Mouse (Mus musculus) frontal cortex, postnatal 14 days (tissue): Measurements from ENCODE around the gene Nmnat3.

Experiments
- DNase-seq, 2 experiments: peaks; one replicate each; pipeline ENCODE4 v3.0.0; 2022; ENCODE audit warnings: low spot score in 2 of 2

The Nmnat3 gene

GRCm38 (mm10) chr9:98420666-98421065 lies 133.4 kb downstream of the Nmnat3 start:
- no peak for DNase-seq

- no peak for DNase-seq
Measured at GRCm38 (mm10) chr9:98421903-98422302, 134.7 kb downstream of the Nmnat3 start.

DNA sequence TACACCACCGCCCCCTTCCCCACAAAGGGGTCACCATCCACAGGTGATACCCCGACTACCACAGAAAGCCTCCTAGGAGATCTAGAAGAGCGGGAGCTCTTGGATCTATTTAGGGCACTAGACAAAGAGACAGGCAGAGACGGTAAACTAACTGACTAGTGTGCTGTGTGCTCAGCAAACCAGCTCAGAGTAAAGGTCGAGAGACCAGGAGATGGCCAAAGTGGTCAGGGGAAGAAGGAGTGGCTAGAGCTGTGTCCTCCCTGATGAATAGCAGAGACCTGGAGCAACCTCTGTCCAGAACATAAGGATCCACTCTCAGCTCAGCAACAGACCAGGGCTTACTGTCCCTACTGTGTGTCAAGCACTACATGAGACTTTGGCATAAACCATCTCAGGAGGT lies 135.4 kb downstream of the Nmnat3 start, which contains the start of gene Rbp1:
Rbp1 (plus strand) TSS at position 306 of the 400 bp plus-strand sequence.
- DNase-seq: no peak

DNA sequence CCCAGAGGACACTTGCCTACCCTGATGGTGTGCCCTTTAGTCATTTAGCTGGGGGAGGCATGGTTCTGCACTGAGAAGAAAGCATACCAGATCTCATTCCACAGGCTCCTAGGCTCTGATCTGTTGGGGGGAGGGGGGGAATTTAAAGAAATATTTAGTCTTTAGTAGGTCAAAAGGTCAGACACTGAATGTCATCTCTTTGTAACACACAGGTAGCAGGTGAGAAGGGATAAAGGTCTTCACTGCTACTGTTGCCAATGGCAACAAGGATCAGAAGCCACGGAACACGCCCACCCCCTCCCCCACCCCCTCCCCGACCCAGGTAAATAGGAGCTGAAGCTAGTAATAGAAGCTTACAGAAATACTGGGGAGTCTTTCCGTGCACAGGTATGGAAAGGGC lies 136.5 kb downstream of the Nmnat3 start:
- no peak for DNase-seq

GRCm38 (mm10) chr9:98424291-98424690 lies 137.1 kb downstream of the Nmnat3 start:
- no peak for DNase-seq

GRCm38 (mm10) chr9:98424725-98425210 lies 137.5 kb downstream of the Nmnat3 start:
- no peak for DNase-seq

- DNase-seq: no peak
Measured at GRCm38 (mm10) chr9:98425351-98425880, 138.2 kb downstream of the Nmnat3 start.

- no peak for DNase-seq
Measured at GRCm38 (mm10) chr9:98427906-98428517, 140.8 kb downstream of the Nmnat3 start.

DNA sequence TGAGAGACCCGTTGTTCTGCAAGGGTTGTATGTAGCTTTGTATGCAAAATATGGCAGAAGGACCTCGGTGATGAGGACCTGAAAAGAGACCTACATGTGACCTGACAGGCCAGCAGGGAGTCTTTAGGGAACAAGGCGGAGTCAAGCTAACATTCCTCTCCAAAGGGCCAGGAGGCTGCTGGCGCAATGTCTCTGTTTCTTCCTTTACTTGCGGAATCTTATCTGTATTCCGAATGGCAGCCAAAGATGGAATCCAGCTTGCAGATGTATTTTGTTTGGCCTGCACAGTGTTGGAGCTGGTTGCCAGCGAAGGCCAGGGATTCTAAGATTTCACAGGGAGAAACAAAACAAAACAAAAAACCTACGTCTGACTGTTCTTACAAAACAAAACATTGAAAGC lies 141.5 kb downstream of the Nmnat3 start:
- DNase-seq: no peak

- DNase-seq: no peak
Measured at GRCm38 (mm10) chr9:98429806-98430205, 142.6 kb downstream of the Nmnat3 start.

- DNase-seq: no peak
Measured at GRCm38 (mm10) chr9:98430528-98430927, 143.3 kb downstream of the Nmnat3 start.

GRCm38 (mm10) chr9:98433021-98433420 lies 145.8 kb downstream of the Nmnat3 start:
- DNase-seq: no peak

DNA sequence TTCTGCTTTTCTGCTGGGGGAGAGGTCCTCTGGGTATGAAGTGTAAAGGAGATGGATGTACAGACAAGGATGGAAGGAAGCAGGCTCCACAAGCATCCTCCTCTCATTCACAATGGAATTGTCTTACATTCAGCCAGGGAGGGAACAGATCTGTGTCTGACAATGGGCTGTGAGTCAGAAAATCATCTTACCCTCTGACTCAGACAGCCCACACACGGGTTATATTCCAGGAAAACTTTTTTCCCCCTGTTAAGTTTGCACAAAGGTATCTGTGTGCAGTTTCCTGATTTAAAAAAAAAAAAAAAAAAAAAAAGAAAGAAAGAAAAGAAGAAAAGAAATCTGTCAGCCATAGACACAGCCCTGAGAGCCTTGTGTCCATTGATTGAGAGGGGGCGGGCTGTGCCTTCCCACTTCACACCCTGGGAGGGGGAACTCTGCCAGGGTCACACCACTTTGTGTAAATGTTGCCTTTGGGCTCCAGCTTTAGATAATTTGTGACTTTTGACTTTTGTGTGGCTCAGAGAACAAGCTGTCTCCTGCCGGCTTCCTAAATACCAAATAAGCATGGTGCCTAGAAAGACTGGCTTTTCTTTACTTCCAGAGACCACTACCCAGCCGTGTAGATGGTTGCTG lies 146.8 kb downstream of the Nmnat3 start:
- DNase-seq: no peak

DNA sequence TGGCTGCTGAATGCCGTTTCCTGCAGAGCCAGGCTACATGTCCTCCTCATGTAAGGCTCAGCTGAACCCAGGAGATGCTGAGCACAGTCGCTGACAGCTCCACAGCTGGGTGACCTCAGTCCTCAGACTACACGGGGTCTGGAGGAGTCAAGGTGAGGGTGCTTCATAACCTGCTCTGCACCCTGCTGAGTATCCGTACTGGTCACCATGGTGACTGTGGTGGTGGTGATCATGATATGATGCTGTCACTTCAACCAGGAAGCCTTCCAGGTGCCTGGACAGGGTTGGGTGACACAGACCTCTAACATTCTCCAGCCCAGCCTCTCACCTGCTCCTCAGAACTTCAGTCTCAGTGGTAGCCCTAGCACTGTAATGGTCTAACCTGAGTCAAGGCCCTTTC lies 150.6 kb downstream of the Nmnat3 start:
- no peak for DNase-seq

GRCm38 (mm10) chr9:98439091-98439490 lies 151.9 kb downstream of the Nmnat3 start:
- DNase-seq: no peak

DNA sequence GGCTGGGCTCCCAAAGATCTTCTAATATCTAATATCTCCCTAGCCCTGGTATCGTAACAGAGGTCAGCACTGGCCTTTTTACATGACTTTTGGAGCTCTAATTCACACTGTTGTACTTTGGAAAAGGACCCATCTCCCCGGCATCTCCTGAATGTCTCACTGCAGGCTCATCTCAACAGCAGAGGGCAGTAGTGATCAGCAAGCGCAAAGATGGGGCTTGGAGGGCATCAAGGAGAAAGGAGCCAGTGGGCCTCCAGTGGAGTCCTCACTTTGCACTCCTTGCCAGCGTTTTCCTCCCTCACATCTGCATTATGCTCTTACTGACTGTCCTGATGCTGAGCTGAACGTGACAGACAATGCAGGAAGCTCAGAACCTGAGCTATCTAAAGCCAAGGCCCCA lies 155.4 kb downstream of the Nmnat3 start:
- peak in 1 of 2 experiments; percentile 19 for DNase-seq

DNA sequence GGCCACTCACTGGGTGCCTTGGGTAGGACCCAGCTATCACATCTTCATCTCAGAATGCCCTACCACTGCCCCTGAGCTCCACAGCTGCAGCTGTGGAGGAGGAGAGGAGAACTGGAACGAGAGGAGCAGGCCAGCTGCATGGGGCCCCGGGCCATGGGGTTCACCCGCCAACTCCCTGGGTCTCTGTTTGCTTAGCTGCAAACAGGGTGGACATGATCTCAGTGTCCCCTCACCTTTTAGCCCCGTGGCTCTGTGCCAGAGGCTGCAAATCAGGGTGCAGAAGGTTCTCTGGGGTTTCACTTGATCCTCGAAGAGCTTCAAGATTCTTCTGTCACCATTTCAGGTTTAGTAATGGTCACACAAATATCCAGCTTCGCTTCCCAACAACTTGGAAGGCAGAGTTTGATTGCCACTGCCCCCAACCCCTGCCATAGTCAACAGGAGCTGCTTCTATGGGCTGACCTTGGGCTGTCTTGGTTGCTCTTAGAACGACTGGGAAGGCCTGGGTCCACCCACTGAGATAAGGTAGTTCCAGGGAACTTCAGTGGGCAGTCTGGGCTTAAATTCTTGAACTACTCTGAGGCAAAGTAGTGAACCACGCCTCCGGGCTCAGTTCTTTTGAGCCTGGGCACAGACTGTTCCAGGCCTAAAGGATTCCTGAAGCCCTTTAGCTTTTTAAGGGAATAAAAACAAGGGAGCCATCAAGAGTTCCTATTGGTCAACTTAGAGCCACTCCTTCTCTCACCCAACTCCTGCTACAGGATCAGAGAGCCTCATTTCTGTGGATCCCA lies 158.3 kb downstream of the Nmnat3 start:
- no peak for DNase-seq

- no peak for DNase-seq
Measured at GRCm38 (mm10) chr9:98450976-98451375, 163.7 kb downstream of the Nmnat3 start.

DNA sequence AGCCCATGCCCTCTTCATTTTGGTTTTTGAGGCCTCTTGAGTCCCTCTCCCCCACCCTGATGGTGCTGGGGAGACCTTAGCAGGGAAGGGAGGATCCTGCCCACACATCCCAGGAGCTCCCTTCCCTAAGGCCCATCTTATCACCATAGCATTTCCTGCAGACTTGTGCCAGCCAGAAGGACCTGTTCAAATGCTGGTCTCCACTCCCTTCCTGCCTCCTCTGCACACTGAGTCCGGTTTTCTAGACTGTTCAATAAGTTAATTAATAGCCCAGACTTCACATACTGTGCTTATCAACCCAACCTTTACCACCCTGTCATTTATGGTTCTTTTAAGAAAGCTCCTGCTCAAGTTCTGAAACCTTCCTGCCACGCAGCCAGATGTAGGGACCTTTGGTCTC lies 179.5 kb downstream of the Nmnat3 start:
- DNase-seq: no peak
